Mouse (Mus musculus) megakaryocyte, embryonic 14.5 days (primary cell): ENCODE data around the gene Sox5. TPM values are rescaled to one million over a fixed set of nuclear protein-coding genes. Genes with fewer than 3 reads are reported as not detected.

Experiments
- H3K27me3 ChIP-seq: replicated peaks from 2 replicates; pipeline ENCODE3; 2012; ENCODE audit warnings: inconsistent platforms
- H3K36me3 ChIP-seq: replicated peaks from 2 replicates; pipeline ENCODE3; 2012; ENCODE audit warnings: low read length, inconsistent platforms, mixed read lengths
- H3K4me1 ChIP-seq: 2 replicates; pipeline ENCODE4 v1.6.1; 2012; ENCODE audit warnings: inconsistent platforms
- H3K4me3 ChIP-seq: replicated peaks from 2 replicates; pipeline ENCODE3; 2012; ENCODE audit warnings: moderate library complexity, mild to moderate bottlenecking, inconsistent platforms
- H3K9me3 ChIP-seq: 2 replicates; pipeline ENCODE4 v1.6.1; 2012; ENCODE audit warnings: inconsistent platforms
- FLI1 ChIP-seq: IDR thresholded peaks from 2 replicates; pipeline ENCODE4 v1.6.1; 2012; ENCODE audit warnings: low read length, inconsistent platforms, mixed read lengths
- GATA1 ChIP-seq: IDR thresholded peaks from 3 replicates; pipeline ENCODE4 v1.6.1; 2012; ENCODE audit warnings: mixed read lengths, low read length, inconsistent platforms, borderline replicate concordance
- polyA plus RNA-seq: library from polyadenylated mRNA; stranded (reverse); fragments of >175 nt; gene quantifications from 2 replicates; pipeline ENCODE4 v1.2.3, GENCODE M21; 2012; ENCODE audit warnings: low replicate concordance; ENCODE audit not compliant: insufficient read depth

Sox5 gene
- polyA plus RNA-seq, result 0.07 and 0.41 TPM in 2 replicates

- Histone ChIP-seq H3K4me1 (peaks cover 24% of the 10 kb centered on the region), H3K4me3 (peak within 1 kb of the TSS; percentile 93), H3K27me3 (peaks cover 65% of the 10 kb centered on the region), H3K36me3 (no peaks in the 10 kb centered on the region), H3K9me3 (no peaks in the 10 kb centered on the region)
- TF ChIP-seq FLI1 (no peak), GATA1 (no peak)
These were observed at the start of gene Sox5 for GRCm38 (mm10) chr6:144781431-144782030. Sox5 (minus strand) TSS chr6:144781977.

GRCm38 (mm10) chr6:144825018-144825602 lies 43.3 kb upstream of the Sox5 start:
- no peak overlapping the region for H3K4me3 ChIP-seq
- H3K4me1 ChIP-seq, result no peaks in the 10 kb centered on the region
- no peaks in the 10 kb centered on the region for H3K36me3 ChIP-seq
- no peaks in the 10 kb centered on the region for H3K9me3 ChIP-seq
- H3K27me3 ChIP-seq, result peaks cover 3% of the 10 kb centered on the region
- no peak for TF ChIP-seq FLI1
- TF ChIP-seq GATA1, result peak; percentile 24; the same call in 1 of the 3 replicates

- Histone ChIP-seq H3K9me3 (no peaks in the 10 kb centered on the region), H3K4me1 (no peaks in the 10 kb centered on the region), H3K4me3 (no peak overlapping the region), H3K27me3 (peaks cover 5% of the 10 kb centered on the region), H3K36me3 (no peaks in the 10 kb centered on the region)
- TF ChIP-seq GATA1, result no peak
- no peak for TF ChIP-seq FLI1
These were observed 42.4 kb upstream of the Sox5 start for GRCm38 (mm10) chr6:144824153-144824552.

- peaks cover 7% of the 10 kb centered on the region for H3K27me3 ChIP-seq
- H3K4me1 ChIP-seq, result peaks cover 9% of the 10 kb centered on the region; the same call in 1 of the 2 replicates
- H3K9me3 ChIP-seq, result no peaks in the 10 kb centered on the region
- no peaks in the 10 kb centered on the region for H3K36me3 ChIP-seq
- no peak overlapping the region for H3K4me3 ChIP-seq
- TF ChIP-seq FLI1 (no peak), GATA1 (no peak)
These were observed 40.8 kb upstream of the Sox5 start for GRCm38 (mm10) chr6:144822594-144822993.

- no peaks in the 10 kb centered on the region for H3K9me3 ChIP-seq
- H3K4me1 ChIP-seq, result peaks cover 12% of the 10 kb centered on the region; the same call in 1 of the 2 replicates
- no peak overlapping the region for H3K4me3 ChIP-seq
- H3K36me3 ChIP-seq, result no peaks in the 10 kb centered on the region
- H3K27me3 ChIP-seq, result peaks cover 9% of the 10 kb centered on the region
- no peak for TF ChIP-seq FLI1
- TF ChIP-seq GATA1, result no peak
These were observed 39.2 kb upstream of the Sox5 start for GRCm38 (mm10) chr6:144821019-144821418.

- TF ChIP-seq GATA1, result no peak
- TF ChIP-seq FLI1, result no peak
- no peaks in the 10 kb centered on the region for H3K36me3 ChIP-seq
- H3K9me3 ChIP-seq, result no peaks in the 10 kb centered on the region
- peaks cover 12% of the 10 kb centered on the region; the same call in 1 of the 2 replicates for H3K4me1 ChIP-seq
- H3K4me3 ChIP-seq, result no peak overlapping the region
- H3K27me3 ChIP-seq, result peaks cover 9% of the 10 kb centered on the region
These were observed 36.2 kb upstream of the Sox5 start for GRCm38 (mm10) chr6:144818016-144818415.

- no peaks in the 10 kb centered on the region for H3K36me3 ChIP-seq
These were observed 35.7 kb upstream of the Sox5 start for GRCm38 (mm10) chr6:144817329-144817932.

GRCm38 (mm10) chr6:144815542-144815941 lies 33.8 kb upstream of the Sox5 start:
- Histone ChIP-seq H3K27me3 (peaks cover 8% of the 10 kb centered on the region), H3K4me1 (peaks cover 12% of the 10 kb centered on the region; the same call in 1 of the 2 replicates), H3K9me3 (no peaks in the 10 kb centered on the region), H3K36me3 (no peaks in the 10 kb centered on the region), H3K4me3 (no peak overlapping the region)
- no peak for TF ChIP-seq FLI1
- no peak for TF ChIP-seq GATA1

More at GRCm38 (mm10) chr6:144817329-144817932, 35.7 kb upstream of the Sox5 start:
- H3K27me3 ChIP-seq, result peaks cover 9% of the 10 kb centered on the region
- TF ChIP-seq GATA1 (no peak), FLI1 (no peak)
- peaks cover 12% of the 10 kb centered on the region; the same call in 1 of the 2 replicates for H3K4me1 ChIP-seq
- H3K9me3 ChIP-seq, result no peaks in the 10 kb centered on the region
- peak overlapping the region; percentile 20 for H3K4me3 ChIP-seq

GRCm38 (mm10) chr6:144814931-144815364 lies 33.2 kb upstream of the Sox5 start:
- peaks cover 12% of the 10 kb centered on the region; the same call in 1 of the 2 replicates for H3K4me1 ChIP-seq
- TF ChIP-seq GATA1, result no peak
- TF ChIP-seq FLI1, result no peak
- H3K9me3 ChIP-seq, result no peaks in the 10 kb centered on the region
- no peaks in the 10 kb centered on the region for H3K36me3 ChIP-seq
- peaks cover 7% of the 10 kb centered on the region for H3K27me3 ChIP-seq
- no peak overlapping the region for H3K4me3 ChIP-seq

GRCm38 (mm10) chr6:144804321-144804720 lies 22.5 kb upstream of the Sox5 start:
- Histone ChIP-seq H3K4me3 (no peak overlapping the region), H3K4me1 (no peaks in the 10 kb centered on the region; the same call in 1 of the 2 replicates), H3K36me3 (no peaks in the 10 kb centered on the region), H3K27me3 (peaks cover 13% of the 10 kb centered on the region), H3K9me3 (peaks cover 33% of the 10 kb centered on the region)
- no peak for TF ChIP-seq FLI1
- no peak for TF ChIP-seq GATA1
